Mouse (Mus musculus): ENCODE results near the gene Rfng.
"Not testable (repeated sequence)": the region's sequence is repeated elsewhere in the genome, so short reads cannot be mapped to it uniquely, and the experiment has no call there.

The Rfng gene

DNA sequence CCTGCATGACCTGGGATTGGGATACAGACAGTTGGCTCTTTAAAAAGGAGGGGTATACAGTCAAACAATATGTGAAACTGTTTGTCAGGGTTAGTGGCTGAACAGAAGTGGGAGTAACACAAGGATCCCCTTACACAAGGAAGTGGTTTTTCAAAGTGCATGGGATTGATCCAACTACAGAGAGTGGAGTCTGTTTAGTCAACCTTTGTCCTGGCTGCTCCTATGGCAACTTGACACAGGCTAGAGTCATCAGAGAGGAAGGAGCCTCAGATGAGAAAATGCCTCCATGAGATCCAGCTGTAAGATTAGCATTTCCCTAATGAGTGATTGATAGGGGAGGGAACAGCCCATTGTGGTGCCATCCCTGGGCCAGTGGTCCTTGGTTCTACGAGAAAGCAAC lies 15.8 kb downstream of the Rfng start:
- no peak for DNase-seq

DNA sequence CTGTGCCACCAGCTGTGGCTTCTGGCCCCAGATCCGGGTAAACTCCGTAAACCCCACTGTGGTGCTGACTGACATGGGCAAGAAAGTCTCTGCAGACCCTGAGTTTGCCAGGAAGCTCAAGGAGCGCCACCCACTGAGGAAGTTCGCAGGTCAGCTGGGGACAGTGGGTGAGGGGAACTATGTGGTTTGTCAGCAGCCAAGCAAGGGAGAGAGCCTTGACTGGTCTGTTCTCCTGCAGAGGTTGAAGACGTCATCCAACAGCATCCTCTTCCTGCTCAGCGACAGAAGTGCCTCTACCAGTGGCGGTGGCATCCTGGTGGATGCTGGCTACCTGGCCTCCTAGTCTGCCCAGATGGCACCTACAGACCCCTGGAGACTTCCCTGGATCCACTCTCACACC lies 17.0 kb downstream of the Rfng start:
- DNase-seq: not testable (repeated sequence)

DNA sequence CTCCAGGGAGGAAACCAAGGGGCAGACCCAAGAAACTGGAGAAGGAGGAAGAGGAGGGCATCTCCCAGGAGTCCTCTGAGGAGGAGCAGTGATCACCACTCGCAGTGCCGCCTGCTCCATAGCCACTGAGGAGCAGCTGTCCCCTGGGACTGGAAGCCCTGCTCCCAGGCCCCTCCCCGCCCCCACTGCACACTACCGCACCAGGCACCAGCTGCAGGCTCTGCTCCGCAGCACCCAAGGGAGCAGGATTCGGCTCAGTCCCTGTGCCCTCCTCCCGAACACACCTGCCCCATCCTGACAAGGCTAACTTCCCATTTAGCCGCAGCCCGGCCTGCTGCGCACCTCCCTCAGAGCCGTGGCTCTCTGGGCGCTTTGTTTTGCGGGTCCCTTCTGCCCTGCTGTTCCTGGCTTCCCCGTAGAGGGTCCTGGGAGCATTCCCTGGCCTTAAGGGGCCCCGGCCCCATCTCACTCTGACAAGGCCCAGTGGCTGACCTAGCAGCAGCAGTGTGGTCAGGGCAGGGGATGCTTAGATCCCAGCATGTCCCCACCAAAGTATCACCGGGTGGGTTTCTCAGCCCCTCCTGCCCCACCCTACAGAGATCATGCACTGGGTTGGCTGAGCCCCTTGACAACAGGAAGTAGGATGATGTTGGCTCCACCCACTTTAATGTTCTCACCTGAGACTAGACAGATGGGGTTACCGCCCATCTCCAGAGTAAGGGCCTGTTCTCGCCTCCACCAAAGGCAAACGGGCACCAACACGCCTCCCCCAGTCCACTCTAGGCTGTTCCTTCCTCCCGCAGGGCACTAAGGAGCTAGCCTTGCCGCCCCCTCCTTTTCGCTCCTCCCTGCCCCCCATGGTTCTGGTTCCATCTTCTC lies 20.6 kb downstream of the Rfng start:
- DNase-seq: not testable (repeated sequence)

DNA sequence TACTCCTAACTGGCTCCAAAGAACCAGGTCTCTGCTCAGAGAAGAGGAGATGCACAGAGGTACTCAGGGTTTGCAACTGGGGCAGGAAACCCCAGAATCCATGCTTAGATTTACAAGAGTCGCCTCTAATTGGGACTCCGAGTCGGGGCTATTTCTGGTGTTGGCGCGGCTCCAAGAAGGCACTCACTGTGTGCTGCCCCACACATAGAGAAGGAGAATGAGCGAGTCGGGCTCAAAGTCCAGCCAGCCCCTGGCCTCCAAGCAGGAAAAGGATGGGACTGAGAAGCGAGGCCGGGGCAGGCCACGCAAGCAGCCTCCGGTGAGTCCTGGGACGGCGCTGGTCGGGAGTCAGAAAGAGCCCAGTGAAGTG lies 21.4 kb downstream of the Rfng start, which contains the start of gene Hmga1b:
TSS of gene Hmga1b (plus strand) at position 123 of the 370 bp plus-strand sequence.
- not testable (repeated sequence) for DNase-seq

DNA sequence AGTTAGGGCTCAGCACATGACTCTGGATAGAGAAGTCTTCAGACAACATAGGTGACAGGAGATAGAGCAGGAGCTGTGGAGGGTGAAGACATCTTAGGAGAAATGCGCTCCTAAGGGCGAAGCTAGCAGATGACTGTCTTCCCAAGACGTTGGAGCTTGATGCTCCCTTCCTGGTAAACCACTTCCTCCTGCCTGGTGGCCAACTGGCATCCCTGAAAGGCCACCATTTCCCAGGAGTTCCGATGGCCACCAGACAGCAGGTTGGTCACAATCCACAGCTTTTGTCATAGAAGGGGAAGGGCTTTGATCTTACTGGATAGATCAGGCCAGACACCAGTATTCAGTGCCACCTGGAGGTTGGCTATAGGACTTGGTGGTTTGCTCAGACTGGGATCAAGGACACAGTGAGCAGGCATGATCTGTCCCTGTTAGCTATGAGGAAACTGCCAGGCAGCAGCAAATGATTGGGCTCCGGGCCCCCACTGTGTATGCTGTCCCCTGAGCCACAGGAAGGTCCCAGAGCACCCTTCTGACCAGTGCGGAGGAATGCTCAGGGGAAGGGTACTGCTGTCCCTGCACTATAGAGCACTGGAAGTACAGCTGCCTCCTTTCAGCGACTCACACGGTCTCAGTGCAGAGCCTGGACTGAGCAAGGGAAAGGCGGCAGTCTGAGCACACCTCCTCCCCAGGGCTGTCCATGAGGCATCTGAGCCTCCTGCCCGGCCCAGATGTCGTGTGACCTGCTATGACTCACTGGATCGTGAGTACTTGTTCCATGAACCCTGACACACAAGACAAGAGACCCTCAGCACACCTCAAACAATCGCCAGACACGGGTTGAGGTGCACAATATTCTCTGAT lies 22.0 kb downstream of the Rfng start:
- DNase-seq: no peak

DNA sequence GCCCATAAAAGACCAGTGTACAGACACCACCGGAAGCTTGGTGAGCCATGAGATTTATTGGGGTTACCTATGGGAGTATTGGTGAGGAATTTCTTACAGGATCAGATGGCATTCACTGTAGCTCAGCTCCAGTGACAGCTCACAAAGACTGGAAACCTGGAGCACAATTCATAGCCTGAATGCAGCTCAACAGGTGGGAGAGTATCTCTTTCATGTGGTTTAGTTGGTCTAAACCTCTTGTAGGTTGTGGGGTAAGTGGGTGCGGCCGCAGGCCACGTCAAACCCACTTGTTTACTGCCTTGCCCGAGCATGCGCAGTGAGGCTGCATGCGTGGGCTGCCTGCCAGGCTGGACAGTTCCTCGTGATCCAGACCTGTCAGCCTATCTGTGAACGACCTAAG lies 23.8 kb downstream of the Rfng start:
- DNase-seq: no peak

- no peak for DNase-seq
These were observed 32.4 kb downstream of the Rfng start for GRCm38 (mm10) chr11:120751606-120752005.

GRCm38 (mm10) chr11:120749430-120749829 lies 34.6 kb downstream of the Rfng start:
- DNase-seq: peak; percentile 59

DNA sequence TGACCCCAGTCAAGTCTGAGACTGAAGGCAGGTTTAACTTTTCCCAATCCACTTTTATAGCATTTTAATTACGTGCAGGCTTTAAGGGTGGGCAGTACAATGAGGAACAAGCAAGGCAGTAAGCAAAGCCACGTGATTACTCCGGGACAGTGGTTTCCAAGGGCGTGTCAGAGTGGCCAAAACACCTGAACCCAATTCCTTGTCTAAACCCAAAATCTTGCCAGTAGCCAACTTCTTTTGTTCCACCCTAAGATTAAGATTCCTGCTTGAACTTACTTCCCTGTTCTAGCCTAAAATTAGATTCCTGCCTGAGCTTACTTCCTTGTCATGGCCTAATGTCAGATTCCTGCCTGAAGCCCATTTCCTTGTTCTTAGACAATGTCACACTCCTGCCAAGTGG lies 36.0 kb downstream of the Rfng start:
- DNase-seq: no peak

DNA sequence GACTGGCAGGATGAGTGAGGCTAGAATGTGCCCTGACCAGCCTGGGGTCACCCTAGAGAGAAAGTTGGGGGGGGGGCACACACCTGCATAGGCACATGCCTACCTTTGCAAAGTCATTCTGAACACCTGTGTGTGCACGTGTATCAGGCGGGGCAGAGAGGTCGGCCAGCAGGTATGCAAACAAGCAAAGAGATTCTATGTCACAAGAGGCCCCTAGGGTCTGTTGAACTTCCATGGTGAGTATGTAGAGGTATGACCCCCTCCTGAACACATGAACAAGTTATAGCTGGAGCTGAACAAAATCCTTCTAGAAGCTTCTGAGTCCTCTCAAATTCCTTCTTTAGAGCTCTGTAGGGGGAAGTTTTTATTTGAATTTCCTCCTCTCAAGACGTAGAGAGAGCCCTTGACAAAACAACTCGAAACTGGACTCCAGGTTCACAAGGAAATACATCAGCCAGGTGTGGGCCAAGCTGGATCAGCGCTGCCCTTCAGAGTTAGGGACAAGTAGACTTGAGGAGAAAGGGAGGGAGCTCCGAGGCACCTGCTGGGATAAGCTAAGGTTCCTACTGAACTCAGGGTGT lies 39.8 kb downstream of the Rfng start:
- no peak for DNase-seq

DNA sequence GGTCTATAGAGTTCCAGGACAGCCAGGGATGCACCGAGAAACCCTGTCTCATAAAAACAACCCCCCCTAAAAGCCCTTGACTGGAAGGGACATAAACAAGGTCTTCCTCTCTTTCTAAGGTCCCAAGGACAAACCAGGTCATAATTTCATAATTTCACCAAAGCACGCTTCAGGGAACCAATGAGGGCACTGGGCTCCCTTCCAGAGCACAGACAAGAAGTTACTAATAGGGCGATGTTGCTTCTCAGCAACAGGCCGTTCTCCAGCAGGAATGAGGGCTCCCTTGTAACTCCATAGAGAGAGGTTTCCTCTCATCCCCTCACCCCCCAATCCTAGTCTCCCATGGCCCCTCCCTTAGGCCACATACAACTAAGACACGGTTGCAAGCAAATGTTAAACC lies 43.0 kb downstream of the Rfng start:
- no peak for DNase-seq

GRCm38 (mm10) chr11:120736424-120736823 lies 47.6 kb downstream of the Rfng start:
- DNase-seq: no peak

DNA sequence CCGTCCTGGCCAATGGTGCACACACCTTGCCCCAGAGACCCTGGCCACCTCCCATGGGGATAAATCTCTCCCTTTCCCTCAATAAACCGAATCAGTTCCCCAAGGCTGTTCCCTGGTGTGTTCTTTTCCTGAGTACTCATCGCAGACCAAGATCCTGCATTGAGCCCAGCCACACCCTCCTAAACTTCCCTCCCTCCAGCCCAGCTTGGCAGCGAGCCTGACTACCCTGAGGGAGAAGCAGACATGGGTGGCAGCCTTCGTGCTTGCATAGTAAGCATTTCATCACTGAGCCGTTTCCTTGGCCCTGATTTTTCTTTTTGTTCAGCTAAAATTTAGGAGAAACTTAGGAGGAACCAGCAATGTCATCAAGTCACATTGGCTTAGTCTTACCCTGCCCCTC lies 50.5 kb downstream of the Rfng start:
- no peak for DNase-seq

- no peak for DNase-seq
These were observed 51.9 kb downstream of the Rfng start, which contains the start of gene Cbr2 for GRCm38 (mm10) chr11:120731858-120732680. TSS of gene Cbr2 (minus strand) at chr11:120732114.

DNA sequence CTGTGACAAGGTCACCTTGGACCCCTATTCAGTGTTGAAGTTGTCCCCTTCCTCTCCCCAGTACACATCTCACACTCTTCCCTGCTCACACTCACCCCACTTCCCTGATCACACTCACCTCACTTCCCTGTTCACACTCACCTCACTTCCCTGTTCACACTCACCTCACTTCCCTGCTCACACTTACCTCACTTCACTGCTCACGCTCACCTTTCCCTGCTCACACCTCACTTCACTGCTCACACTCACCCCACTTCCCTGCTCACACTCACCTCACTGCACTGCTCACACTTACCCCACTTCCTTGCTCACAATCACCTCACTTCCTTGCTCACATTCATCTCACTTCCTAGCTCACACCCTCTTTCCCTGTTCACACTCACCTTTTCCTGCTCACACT lies 52.6 kb downstream of the Rfng start:
- no peak for DNase-seq
